Mouse (Mus musculus) testis, postnatal 14 days (tissue): Measurements from ENCODE around the gene Pemt.
A peak's percentile ranks its signal among the peaks of the same experiment; 100 is the strongest.

Experiments used
- DNase-seq: peaks from one replicate; pipeline ENCODE4 v3.0.0; 2021; ENCODE audit warnings: low spot score

Pemt gene

GRCm38 (mm10) chr11:60046058-60046735 lies at the start of gene Pemt:
Gene Pemt, minus strand, starts transcription at chr11:60046489.
- peak; percentile 96 for DNase-seq

DNA sequence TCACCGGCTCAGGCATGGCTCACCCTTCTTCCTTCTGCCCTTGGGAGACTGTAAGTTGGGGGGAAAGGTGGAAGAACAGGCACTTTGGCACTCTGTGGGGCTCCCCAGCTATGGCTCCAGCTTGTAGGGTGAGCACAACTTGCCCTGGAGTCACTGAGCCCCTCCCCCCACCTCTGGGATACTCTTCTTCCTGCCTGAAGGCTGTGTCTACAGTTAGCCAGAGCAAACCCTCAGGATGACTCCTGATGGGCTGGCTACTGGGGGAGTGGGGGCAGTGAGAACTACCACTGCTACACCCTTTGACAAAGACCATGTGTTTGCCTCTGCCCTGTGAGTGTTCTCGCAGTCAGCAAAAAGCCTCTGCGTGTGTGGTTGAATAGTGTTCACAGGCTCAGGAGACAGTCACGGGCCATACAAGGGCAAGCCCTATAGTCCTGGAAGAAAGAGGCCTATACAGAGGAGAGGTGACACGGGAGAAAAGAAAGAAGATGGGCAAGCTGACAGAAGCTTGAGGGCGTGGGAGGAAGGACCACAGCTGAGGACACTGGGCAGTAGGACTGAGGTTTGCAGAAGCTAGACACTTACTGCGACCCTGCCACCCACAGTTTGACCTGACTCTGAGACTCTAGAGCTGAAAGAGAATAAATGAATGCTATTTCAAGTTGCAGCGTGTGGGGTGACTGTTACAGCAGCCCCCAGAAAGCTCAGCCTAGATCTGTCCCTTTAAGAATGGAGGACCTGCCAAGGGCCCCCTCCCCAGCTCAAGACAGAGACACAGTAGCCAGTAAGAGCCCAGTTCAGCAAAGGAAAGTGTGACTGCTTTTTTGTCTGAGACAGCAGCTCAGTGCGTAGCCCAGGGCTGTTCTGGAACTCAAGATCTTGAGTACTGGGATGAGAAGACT lies 48.9 kb upstream of the Pemt start:
- DNase-seq = no peak

DNA sequence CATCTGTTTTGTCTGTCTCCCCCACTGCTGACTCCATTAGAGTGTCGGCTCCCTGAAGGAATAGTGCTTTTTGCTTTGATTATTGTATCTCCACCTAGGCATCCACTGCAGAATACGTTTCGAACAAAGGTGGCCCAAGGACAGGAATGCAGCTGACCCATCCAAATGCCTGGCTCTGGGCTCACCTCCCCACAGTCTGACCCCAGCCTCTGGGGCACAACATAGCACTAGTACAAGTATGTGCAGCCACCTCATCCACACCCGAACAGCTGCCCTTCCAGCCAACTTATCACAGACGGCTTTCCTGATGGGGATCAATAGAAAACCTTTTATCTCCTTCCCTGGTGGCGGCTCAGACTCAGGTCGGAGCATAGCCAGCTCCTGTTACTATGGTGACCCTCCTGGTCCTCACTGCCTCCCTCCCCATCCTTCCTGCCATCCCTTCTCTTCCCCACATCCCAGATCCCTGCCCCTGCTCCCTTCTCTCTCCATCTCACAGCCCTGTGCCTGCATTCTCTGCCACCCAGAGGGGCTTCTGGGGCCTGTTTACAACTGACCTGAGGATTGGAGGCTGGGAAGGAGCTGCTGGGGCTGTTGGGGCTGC lies 47.8 kb upstream of the Pemt start:
- DNase-seq = no peak

GRCm38 (mm10) chr11:60093227-60093626 lies 46.9 kb upstream of the Pemt start:
- no peak for DNase-seq

DNA sequence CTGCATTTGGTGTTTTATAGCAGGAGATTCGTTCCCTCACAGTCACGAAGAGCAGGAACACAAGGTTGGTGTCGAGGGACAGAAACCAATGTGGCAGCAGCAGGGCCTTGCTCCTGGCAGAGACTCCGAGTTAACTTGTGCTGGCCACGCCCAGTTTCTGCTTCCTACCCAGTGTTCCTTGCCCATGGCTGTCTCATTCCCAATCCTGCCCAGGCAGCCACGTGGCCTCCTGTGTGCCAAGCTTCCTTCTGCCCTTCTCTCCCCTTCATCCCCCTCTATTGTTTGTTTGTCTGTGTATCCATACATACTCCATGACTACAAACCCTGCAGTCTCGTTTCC lies 45.1 kb upstream of the Pemt start:
- DNase-seq = no peak

- DNase-seq = no peak
Measured at GRCm38 (mm10) chr11:60090696-60091421, 44.6 kb upstream of the Pemt start.

- no peak for DNase-seq
Measured at GRCm38 (mm10) chr11:60088947-60089346, 42.7 kb upstream of the Pemt start.

GRCm38 (mm10) chr11:60086676-60087075 lies 40.4 kb upstream of the Pemt start:
- peak; percentile 43 for DNase-seq

DNA sequence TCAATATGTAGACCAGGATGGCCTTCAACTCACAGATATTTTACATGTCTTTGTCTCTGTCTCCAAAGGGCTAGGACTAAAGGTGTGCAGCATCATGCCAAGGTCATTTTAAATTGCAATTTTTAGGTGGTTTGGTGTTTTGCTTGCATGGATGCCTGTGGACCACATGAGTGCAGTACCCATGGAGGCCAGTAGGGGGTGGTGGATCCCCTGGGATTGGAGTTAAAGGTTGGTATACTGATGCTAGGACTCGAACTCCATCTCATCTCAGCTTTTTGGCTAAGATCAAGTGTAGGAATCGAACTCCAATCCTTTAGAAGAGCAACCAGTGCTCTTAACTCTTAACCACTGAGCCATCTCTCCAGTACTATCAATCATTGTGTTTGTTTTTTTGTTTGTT lies 38.3 kb upstream of the Pemt start:
- DNase-seq = peak; percentile 54

- no peak for DNase-seq
Measured at GRCm38 (mm10) chr11:60076790-60077189, 30.5 kb upstream of the Pemt start.

DNA sequence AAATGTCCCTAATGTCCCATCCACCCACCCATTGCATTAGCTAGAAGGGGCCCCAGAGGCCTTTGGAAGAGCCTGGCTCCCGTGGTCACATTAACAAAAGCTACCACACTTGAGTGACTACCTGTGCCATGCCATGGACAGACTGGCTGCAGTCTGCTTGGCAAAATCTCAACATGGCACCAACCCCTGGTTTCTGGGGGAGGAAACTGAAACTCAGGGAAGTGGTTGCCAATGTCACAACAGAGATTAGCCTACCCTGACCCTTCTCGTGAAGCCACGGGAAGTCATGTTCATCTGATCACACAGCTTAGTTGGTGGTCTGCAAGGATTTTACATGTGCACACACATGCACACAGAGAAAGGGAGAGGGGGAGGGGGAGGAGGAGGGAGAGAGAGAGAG lies 29.9 kb upstream of the Pemt start:
- DNase-seq = no peak

DNA sequence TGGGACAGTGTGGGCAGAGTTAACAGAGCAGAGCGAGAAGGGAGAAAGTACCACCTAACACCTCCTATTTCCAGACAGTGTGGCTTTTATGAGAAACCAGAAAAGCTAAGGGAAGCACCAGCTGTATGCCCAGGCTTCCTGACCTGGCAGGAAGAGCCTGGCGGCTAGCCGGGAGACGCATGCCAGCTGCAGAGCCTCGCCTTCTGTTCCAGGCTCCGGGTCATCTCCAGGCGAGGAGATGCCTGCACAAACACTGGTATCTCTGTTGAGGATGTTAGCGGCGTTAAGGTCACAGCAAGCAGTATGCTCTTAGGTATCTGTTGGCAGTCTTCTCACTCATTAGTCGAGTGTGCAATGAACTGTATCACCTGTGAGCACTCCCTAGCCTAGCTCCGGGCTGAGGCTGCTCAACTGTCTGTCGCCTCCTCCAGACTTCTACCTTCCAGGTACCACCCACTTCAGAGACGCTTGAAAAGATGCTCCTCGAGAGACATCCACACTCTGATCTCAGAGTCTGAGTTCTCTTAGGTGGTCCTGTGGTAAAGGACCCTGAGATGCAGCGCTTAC lies 27.7 kb upstream of the Pemt start:
- no peak for DNase-seq

GRCm38 (mm10) chr11:60073121-60073520 lies 26.8 kb upstream of the Pemt start:
- DNase-seq = no peak

GRCm38 (mm10) chr11:60071221-60071620 lies 24.9 kb upstream of the Pemt start:
- no peak for DNase-seq

DNA sequence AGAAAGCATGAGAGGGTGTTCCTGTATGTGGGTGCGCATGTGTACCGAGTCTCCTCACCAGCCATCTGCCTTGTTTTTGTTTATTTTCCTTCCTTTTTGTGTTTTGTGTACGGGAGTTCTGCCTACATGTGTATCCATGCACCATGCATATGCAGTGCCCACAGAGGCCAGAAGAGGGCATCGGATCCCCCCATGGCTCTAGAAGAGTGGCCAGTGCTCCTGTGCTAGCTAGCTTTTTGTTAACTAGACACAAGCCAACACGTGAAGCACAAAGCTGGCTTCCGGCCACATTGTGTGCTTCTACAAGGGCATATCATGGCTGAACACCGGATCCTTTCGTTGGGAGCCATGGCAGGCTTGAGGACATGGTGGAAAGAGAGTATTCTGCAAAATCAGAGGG lies 24.3 kb upstream of the Pemt start:
- DNase-seq = no peak

GRCm38 (mm10) chr11:60068631-60069030 lies 22.3 kb upstream of the Pemt start:
- DNase-seq = no peak

- DNase-seq = no peak
Measured at GRCm38 (mm10) chr11:60067646-60068045, 21.4 kb upstream of the Pemt start.

GRCm38 (mm10) chr11:60065267-60065666 lies 19.0 kb upstream of the Pemt start:
- DNase-seq = no peak

DNA sequence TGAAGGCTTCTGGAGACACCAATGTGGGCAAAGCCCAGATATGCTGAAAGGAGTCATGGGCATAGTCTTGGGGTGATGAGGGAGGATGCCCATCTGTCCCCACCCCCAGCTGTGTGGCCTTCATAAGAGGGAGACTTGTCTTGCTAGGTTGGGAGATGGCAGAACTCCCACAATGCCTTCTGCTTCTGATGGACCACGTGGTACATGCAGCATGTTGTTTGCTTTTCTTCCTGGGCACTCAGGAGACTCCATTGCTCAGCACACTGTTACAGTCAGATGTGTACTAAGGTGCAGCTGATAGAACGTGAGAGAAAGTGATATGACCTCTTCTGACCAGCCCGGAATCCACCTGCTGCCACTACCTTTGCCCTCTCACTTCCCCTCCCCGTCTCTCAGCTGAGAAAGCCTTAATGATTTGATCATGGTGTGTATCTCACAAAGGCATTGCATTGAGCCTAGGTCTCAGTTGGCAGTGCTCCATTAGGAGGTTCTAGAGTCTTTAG lies 15.3 kb upstream of the Pemt start:
- no peak for DNase-seq

DNA sequence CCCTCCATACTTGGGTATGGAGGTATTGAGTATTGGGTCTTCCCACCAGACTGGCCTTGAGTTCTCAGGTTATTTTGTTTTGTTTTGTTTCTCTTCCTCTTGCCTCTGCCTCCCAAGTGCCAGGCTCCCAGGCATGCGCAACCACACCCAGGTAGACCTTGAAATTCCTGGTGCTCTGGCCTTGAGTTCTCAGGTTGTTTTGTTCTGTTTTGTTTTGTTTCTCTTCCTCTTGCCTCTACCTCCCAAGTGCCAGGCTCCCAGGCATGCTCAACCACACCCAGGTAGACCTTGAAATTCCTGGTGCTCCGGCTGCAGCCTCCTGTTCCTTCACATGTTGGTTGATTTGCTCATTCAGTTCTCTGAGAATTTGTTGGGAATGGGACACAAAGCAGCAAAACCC lies 13.7 kb upstream of the Pemt start:
- no peak for DNase-seq

- no peak for DNase-seq
Measured at GRCm38 (mm10) chr11:60058441-60058840, 12.2 kb upstream of the Pemt start.

- no peak for DNase-seq
Measured at GRCm38 (mm10) chr11:60057987-60058386, 11.7 kb upstream of the Pemt start.
